Mouse (Mus musculus) ES-Bruce4 (cell line): ENCODE data around the gene 9130230L23Rik.

Source experiments
- CTCF ChIP-seq: IDR thresholded peaks from one replicate; pipeline ENCODE4 v1.8.1; 2011; ENCODE audit warnings: low read depth, low read length
- POLR2A ChIP-seq: IDR thresholded peaks from one replicate; pipeline ENCODE4 v1.8.1; 2011; ENCODE audit warnings: low read length; ENCODE audit not compliant: insufficient read depth

DNA sequence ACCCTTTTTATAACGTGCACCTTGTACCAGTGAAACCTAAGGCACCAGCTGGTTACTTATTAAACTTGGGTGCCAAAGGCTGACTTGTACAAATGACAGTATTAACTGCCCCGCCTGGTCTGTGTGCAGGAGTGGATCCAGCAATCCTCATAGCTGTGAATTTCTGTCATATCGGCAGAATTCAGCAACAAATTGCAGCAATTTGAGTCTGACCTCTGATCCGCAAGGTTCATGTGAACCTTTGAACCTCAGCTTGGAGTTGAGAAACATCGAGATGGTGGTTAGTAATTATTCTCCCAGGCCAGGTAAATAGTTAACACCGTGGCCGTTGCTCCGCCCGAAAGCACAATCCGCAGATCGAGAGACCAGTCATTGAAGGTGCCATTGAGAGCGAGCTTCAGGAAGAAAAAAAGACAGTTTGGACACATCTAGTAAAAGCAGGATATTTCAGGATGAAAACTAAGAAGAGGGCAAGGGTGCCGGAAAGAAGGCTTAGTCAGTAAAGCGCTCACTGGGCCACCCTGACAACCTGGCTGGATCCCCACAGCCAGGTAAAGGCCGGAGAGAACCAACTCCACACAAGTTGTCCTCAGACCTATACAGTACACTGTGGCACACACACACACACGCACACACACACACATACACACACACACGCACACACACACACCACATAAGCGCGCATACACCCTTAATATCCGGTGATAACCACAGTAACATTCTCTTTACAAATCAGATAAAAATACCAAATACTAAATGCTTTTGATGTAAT is 48.9 kb upstream of the 9130230L23Rik start:
- TF ChIP-seq CTCF (no peak), POLR2A (no peak)
